Mouse (Mus musculus): ENCODE data around the gene Hapln1.

The Hapln1 gene

DNA sequence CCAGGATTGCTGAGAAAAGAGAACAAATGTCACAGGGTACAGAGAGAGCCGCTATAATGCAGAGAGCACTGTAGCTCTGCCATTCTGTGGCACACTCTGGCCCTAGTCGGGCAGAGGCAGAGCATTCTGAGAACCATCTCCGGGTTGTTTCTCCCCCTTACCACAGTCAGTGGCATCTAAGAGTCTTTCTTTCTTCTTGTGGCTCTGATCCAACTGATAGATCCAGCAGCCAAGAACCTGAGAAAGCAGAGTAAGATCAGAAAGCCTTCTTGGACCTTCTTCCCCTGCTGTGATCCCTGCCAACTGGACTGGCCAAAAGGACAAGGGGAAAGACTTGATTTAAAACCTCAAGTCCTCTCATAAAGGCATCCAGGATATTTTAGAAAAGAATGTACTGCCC lies 63.7 kb downstream of the Hapln1 start:
- no peak for DNase-seq

DNA sequence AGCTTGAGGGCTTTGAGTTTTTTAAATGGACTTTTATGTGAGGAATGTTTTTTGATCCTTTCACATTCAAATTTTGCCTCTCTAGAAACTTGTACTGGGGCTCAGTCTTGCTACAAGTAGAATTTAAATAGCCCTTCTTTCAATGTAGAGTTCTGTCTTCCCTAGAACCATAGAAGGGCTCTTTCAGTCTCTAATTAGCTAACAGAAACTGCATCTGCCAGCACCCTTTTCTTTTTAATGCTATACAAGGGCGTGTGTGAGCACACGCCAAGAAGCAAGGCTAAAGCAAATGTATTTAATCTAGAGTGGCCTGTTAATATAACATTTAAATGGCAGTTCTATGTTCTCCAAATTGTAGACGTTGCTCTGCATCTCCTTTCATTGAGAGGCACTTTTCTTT lies 67.8 kb downstream of the Hapln1 start:
- DNase-seq, result no peak

DNA sequence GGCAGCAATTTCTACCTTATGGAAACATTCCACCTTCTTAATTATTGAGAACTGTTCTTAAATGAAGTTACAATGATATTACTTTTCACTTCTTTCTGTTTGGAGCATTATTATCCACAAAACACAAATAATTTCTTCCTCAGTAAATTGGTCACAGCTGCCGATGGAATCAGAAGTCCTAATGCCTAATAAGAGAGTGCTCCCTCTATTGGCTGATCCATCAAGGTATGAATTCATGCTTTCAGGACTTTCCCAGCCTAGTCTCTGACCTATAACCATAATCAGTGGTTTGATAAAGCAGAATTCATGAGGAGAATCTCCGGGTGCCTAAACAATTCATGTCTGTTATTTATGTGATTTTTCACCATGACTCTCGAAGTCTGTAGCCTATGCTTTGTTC lies 79.5 kb downstream of the Hapln1 start:
- no peak for DNase-seq

DNA sequence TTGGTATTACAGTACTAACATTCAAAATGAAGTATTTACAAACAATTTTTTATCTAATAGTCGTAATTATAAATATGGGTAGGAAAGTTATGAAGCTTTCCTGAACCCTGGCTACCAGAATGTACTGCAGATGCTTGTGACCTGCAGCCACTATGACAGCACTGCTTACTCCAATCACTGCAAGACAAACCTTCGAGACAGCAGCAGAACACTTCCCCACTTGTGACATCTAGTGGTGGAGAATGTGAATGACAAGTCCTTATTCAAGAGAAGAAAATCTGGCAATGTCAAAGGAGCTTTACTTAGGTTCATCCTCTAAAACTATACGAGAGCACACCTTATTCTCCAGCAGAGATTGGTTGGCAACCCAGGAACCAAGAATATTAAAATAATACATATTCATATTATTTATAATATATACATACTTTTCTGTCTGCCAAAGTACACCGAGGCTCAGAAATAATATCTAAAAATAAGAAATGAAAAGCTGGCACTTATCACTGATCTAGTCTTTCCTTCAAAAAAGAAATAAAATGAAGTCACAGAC lies 94.6 kb downstream of the Hapln1 start:
- no peak for DNase-seq

DNA sequence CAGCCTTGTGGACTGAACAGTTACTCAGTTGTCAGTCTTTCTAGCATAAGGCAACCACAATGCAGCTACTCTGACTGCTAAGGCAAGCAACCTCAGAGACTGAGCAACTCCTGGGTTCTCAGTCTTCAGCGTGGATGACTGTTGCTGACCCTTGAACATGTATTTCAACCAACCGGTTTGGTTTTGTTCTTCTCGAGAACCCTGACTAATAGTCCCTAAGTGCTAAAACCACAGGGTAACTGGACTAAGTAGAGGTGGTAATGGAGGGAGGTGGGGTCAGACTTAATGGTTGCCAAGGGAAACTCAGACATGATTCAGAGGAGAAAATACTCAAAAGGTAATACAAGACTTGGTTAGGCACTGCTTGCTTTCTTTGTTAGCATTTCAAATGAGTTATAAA lies 97.4 kb downstream of the Hapln1 start:
- DNase-seq, result no peak

DNA sequence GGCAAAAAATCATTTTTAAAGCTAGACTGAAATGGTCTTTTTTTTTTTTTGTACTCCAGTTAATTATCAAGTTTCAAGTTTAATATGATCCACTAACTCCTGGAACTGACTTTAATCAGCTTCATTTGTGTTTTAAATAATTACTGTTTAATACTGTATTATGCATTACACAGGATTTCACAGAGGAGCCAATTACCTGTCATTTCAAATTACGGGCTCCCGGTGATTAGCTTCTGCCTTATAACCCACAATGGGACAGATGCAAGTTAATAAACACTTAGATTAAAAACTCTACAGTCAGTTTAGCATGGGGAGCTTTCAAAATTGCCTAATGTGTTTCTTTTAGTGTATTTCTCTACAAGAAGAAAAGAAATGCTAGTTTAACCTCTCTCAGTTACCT lies 106.0 kb downstream of the Hapln1 start:
- no peak for DNase-seq

DNA sequence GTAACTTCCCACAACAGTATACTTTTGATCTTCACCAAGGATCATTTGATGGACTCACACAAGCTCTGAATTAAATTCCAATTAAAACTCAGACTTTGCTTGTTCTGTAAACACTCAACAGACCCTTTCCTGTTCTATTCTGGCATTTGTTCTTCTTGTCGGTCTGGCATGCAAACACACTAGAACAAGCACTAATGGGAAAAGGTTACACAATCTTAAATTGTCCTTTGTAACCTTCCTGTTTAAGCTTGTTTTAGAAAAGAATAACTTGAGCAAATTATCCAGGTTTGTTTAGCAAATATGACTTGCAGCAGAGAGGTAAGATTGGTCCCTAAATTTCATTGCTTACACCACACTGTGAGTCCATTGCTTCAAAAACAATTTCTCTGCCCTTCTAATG lies 113.2 kb downstream of the Hapln1 start:
- no peak for DNase-seq

DNA sequence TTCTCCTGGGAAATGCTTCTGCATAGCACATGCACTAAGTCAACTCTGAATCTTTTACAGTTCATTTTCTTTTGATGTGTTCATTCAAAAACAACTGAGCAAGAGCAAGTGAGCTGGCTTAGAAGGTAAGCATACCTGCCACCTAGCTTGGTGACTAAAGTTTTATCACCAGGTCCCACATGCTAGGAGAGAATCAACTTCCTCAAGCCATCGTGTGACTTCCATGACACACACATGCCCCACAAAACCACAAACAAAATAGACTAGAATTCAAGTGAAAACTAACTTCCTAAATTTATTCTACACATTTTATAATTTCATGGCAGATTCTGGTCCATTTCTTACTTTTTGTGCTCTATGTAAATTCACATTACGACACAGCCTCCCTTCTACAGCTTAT lies 113.7 kb downstream of the Hapln1 start:
- no peak for DNase-seq

DNA sequence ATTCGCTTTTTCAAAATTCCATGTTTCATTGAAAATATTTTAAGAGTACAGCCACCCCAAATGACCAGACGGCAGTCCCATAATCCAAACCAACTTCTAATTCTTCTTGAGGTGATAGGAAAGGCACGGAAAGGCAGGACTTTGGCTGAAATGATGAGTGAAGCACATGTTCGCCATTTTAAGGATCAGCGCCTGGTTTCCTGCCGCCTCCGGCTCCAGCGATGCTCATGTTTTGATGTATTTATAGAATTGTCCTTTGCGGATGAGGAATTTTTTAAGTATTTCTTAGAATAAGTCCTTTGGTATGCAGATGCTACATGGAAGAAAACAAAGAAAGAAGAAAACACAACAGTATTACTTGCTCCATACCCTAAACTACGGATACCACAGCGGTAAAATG lies 117.5 kb downstream of the Hapln1 start:
- DNase-seq, result no peak
